Mouse (Mus musculus) right cerebral cortex, postnatal 14 days (tissue): ENCODE data around the gene Megf8.
A peak's percentile ranks its signal among the peaks of the same experiment; 100 is the strongest.
"Not testable (repeated sequence)": the region's sequence is repeated elsewhere in the genome, so short reads cannot be mapped to it uniquely, and the experiment has no call there.

ENCODE experiments used
- DNase-seq: peaks from one replicate; pipeline ENCODE4 v3.0.0; 2022

Gene Megf8

DNA sequence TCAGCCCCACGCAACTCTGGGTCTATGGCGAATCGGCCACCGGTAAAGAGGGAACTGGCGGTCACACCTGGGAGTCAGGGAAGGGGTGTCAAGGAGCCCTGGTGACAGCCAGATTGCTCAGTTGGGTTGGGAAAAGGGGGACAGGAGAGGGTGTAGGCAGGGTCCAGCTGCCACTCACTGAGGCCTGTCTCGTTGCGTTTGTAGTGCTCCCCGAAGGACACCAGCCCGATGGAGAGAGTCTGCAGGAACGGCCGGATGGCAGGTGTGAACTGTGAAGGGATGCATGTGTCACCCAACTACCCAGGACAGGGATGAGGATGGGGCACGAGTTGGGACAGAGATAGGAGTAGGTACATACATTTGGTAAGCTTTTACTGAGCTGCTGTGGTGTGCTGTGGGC, 68.3 kb downstream of the Megf8 start:
- DNase-seq: no peak

DNA sequence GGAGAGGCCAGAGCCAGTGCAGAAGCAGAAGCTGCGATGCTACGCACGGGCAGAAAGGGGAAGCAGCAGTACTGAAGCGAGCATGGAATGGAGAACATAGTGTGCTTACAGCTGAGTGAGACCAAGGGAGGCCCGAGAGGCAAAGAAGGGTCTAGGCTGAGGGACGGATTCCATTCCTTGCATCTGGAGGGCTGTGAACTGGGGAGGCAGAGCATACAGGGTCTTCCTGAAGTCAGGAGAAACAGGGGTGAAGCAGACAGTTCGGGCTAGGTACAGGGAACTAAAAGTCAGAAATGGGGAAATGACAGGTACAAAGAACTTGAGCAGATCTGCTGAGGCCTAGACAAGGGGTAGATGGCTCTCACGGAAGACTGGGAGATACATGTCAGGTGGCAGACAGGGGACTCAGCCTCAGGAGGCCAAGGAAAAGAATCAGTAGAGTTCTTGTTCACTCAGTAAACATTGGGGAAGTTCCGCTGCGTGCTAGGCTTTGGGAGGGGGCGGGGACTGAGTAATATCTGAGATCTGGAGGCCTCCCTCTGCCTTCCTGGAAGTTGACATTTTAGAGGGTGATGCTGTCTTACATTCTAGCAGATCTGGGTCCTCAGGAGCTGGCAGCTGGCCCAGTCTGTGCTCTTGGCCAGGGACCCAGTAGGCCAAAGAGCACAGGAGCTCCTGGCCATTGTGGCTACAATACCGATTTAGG, 69.0 kb downstream of the Megf8 start:
- DNase-seq: no peak

DNA sequence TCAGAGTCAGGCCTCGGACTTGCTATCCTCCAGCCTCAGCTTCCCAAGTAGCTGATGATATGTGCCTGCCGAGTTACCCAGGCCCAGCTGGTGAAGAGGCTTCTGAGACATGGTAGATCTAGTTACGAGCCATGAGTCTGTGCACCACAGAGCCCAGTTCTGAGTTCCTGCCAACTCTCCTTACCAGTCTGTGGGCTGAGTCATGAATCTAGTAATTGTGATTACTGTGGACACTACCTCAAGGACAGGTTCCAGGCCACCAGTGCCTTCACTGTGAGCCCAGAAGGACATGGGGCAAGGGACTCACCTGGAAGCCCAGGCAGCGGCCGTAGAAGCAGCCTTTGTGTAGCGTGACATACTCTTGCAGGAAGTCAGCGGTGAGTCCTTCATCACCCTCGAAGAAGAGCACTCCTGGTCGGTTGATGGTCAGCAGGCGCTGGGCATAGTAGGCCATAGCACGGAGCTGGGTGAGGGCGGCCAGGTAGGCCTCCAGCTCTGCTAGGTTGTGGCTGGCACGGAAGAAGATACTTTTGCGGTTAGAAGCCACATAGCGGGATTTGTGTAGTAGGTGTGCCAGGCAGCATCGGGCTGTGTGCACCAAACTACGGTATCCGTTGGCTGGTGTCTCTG, 71.0 kb downstream of the Megf8 start:
- DNase-seq: no peak

DNA sequence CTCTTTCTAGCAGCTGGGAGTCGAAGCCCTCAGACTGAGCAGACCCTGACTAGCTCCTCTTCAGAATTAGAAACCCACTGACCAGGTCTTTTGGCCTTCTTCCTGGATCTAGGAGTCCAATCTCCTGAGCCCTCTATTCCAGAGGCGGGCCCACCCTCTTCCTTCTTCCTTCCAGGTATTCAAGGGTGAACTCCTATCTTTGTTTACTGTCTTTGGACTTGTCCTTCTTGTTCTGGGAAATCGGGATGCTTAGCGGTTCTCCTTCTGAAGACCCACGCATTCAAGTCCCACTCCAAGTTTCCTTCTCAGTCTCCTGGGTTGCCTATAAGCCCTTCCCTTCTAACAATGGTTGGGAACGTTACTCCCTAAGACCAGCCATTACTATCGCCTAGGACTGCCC, 72.0 kb downstream of the Megf8 start:
- no peak for DNase-seq

DNA sequence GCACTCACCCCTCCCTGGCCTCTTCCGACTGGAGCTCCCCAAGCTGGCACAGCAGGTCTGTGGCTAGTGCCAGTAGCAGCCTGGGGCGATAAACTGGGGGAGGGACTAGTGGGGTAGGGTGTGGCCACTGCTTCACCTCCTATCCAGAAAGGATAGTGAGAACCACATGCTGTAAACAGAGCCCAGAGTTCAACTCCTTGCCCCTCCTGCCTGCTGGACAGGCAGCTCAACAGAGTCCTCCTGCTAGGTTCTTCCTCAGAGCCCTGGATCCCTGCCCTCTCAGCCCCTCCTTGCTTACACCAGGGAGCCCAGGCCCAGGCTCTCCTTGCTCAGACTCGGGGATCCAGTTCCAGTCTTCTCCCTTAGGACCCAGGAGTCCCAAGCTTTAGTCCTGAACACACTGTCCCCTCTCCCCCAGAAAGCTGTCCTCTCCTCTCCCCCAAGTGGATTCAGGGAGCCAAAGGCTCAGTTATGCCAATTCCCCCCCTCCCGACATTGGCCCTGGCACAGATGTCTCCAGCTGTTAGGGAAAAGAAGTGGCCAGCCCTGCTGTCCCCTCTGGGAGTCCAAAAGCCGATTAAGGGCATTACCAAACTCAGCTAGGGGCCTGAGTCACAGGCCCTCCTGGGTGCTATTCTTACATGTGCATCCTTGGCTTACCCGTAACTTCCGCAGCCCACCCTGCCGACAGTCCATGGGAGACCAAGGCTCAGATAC, 73.2 kb downstream of the Megf8 start:
- DNase-seq: no peak

DNA sequence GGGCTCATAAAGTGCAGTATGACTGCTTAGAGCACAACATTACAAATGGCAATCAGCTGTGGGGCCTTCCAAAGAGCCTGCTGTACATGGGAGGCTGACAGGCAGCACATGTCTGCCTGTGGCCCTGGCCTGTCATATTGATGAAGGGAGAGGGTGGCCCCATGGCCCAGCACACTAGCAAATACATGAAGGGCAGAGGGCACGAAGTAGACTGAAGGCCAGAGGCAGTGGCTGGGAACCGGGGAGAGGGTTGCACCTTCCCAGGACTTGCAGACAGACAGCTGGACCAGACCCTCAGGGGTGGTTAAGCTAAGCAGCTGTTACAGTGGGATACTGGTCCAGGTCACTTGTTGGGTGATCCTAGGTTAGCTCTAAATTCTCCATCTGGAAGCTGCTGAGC, 74.0 kb downstream of the Megf8 start:
- DNase-seq: no peak

DNA sequence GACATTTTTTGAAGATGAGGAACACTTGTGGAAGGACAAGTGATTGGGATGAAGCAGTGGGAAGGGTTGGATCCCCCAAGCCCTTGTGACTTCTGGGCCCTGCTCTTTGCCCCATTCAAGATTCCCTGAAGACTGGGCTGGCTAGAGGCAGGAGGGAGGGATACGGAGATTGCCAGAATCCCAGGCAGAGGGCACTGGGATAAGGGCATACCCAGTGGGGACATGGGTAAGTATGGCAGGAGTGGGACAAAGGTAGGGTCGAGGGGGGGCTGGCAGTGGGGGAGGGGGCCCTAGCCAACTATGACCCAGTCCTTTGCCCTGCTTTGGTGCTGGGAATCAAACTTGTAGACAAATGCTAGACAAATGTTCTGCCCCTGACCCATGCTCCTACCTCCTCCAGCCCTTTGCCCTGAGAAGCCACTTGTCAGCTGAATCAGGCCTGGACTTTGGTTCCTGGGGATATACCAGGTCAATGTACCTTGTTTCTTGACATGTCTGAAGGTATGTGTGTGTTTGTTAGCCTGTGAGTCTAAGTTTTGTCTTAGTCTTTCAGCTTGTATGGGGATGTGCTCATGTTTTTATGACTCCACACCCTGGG, 75.0 kb downstream of the Megf8 start:
- DNase-seq: no peak

DNA sequence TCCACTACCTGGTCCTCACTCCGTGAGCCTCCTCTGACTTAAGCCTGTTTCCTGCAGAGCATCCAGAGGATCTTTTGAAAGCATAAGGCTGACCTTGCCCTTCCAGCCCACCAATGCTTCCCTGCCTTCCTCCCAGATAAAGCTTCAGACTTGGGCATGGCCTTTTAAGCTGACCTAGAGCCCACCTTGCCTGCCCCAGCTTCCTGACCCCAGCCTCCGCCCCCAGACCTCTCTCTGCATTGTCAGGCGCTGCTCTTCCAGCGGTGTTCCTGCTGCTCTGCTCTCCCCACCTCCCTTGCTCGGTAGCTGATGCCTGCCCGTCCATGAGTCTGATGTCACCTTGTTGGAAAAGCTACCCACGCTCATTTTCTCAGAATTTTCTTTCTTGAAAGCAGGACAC, 75.9 kb downstream of the Megf8 start:
- no peak for DNase-seq

DNA sequence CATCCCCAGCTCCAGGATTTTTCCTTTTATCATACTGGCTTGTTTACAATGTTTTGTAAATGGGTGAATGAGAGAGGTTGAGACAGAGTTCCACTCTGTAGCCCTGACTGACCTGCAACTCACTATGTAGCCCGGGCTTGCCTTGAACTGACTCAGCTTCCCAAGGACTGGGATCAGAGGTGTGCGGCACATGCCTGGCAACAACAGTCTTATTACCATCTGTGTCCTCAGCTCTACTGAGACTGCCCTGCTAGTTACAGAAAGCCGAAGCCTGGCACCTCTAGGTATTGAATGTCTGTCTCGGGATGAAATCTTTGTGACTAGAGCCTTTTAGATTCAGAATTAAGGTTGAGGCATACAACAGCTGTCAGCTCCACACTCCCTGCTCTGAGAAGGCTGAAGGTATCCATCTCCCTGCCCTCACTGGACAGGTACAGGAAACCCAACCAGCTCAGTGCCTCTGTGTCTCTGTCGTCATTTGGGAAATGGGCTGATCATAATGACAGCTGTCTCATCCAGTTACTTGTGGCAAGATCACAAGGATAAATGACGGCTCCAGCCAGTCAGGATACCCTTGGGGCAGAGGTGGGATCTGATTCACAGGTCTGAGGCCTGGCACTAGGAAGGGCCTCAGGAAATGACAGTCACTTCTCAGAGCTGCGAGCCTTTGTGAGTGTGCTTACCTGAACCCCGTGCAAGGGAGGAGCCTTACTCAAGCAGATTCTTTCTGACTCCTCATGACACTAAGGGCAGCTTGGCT, 76.7 kb downstream of the Megf8 start:
- DNase-seq: no peak

DNA sequence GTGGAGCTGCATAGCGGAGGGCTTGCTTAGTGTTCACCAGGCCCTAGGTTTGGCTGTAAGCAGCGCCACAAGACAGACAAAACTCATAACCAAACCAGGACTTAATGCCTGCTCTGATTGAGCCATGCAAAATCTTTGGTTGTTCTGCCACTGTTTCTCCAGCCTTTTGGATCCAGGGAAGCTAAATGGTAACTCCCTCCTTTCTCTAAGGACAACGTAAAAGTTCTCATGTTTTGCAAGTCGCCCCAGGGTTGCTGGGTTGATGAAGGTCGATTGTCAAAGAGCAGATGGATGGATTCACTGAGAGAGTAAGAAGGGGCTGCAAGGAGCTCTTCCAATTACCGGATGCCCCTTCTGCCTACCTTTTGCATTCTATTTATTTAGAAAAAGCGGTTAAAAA, 77.8 kb downstream of the Megf8 start:
- DNase-seq: no peak

DNA sequence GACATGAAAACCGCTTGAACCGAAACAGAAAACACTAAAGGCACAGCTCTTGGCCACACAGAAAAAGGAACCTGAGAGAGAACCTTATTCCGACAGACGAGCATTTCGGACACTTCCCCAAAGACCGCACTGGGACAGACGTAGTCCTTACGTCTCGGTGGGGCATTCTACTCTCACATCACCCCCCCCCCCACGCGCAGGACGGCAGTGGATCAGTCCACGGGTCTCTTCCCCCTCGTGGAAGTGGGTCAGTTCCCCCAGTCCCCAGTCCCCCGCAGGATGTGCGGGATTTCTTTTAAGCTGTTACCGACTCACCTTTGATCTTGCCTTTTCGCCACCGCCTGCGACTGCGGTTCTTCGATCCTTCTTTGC, 78.2 kb downstream of the Megf8 start:
- DNase-seq: no peak

DNA sequence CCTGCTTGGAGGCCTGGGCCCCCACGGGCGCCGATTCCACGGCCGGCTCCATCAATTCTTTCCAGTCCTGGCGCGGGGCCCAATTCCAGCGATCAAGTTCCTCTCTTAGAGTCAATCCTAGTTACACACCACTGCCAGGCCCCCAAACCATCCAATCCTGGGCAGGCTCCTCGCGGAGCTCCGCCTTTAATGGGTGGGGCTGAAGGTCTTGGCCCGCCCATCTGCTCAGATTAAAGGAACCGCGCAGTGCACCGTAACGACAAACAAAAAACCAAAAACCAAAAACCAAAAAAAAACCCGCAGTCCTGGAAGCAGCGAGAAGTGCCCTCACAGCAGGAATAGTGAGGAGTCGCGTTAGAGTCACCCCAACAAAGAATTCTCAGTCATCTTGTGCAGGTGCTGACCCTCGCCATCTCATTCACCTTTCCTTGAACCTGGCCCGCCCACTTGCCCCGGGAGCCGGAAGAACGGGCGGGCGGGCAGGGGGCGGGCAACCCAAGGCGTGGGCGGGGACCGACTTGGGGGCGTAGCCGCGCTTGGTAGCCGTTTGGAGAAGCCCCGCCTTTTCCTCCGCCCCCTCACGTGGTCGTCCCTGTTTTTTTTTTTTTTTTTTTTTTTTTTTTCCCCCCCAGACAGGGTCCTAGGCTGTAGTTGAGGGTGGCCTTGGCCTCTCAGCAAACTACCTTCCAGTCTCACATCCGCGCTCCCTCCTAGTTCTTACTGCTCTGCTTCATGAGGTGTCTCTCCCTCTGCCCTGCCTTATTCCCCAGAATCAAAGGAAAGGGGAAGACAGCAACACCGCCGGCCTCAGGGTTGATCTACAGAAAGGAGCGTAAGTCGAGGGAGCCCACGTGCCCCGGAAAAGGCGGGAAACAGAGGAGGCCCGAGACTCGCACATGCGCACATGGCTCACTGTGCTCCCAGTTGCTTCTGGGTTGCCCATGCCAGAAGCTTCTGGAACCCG, 78.9 kb downstream of the Megf8 start:
- DNase-seq: peak; percentile 99

DNA sequence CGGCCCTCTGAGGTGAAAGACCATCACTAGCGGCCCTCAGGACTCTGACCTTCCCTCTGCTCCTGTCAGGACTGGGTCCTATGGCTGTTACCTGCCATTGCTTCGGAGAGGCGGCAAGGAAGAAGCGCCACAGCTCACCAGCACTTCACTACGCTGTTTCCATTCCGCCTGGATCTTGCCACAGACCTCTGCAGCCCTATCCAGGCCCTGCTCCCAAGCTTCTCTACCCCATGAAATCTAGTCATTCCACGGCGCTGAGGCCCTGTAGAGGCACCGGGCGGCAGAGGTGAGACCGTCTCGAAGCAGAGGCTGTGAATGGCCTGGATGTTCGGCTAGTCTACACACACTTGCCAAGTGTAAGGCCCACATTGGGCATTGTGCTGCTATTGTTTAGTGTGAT, 79.7 kb downstream of the Megf8 start:
- no peak for DNase-seq

DNA sequence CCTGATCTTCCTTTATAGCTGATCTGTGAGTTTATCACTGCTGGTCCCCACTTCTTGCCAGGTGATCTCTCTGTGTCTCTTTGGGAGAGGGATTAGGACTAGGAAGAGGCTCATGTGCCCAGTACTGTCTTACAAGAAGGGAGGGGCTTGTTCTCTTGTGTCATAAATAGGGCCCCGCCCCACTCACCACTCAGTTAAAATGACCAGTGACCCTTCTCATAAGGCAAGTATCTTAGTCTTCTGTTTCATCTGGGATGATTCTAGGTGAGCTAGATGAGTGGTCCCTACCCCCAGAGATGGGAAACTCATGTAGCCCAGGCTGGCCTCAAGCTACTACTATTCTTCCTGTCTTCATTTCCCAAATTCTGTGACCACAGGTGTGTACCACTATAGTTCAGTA, 81.6 kb downstream of the Megf8 start, which contains the start of gene Lipe:
TSS of gene Lipe (minus strand) at position 101 of the 400 bp plus-strand sequence.
- no peak for DNase-seq

DNA sequence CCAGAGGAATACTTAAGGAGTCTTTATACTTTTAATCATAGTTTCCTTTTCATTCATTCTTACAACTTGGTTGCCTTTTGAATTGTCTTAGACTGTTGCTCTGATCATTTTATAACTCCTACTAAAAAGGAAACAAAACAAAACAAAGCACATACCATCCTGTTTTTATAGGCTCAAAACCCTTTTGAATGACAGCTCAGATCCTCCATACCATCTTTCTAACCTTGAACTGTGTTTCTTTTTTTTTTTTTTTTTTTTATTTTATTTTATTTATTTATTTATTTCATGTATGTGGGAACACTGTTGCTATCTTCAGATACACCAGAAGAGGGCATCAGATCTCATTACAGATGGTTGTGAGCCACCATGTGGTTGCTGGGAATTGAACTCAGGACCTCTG, 82.1 kb downstream of the Megf8 start:
- DNase-seq: not testable (repeated sequence)

DNA sequence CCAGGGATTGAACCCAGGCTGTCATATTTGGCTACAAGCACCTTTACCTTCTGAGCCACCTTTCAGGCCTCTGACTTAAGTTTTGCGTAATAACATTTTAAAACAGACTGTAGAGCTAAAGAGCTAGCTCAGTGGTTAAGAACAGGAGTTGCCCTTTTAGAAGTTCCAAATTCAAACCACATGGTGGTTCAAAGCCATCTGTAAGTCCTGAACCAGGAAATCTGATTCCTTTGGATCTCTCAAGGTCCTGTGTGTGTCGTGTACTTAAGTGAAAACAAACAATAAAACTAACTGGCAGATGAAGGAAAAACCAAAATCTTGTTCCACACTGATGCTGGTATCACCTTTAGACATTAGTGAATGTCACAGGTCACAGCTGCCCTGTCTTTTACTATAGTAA, 84.6 kb downstream of the Megf8 start:
- DNase-seq: no peak

DNA sequence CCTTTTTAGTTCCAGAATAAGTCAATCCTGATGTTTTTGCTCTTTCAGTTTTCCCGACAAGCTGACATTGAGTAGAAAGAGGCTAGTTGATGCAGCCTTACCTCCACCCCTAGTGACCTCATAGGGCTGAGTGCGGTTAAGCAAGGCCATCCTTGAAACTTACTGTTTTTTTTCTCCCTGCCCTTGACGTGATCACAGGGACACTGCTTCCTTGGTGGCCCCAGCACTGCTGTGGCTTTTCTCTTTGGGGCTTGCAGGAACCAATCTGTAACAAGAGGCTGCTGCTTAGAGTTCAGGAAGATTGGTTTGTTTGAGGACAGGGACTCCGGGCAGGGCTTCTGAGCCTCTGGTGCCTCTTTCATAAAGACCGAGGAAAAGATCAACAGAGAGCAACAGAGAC, 85.0 kb downstream of the Megf8 start:
- DNase-seq: no peak

DNA sequence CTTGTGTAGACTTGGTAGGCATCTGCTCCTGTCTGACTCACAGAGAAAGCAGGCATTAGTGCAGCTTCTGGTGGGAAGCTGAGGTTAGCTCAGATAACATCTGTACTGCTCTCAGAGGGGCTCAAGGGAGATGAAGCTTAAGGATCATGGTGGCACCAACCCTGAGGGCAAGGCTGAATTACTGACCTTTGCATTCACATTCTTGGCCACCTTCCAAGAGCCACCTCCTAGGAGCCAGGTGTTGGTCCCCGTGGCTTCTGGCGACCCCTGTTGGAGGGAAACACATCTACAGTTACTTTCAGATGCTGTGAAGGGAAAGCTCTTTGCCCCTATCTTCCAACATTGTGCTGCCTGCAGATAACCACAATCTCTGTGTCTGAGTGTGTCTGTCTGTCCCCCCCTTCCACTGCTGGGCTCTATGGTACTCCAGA, 85.7 kb downstream of the Megf8 start:
- no peak for DNase-seq

DNA sequence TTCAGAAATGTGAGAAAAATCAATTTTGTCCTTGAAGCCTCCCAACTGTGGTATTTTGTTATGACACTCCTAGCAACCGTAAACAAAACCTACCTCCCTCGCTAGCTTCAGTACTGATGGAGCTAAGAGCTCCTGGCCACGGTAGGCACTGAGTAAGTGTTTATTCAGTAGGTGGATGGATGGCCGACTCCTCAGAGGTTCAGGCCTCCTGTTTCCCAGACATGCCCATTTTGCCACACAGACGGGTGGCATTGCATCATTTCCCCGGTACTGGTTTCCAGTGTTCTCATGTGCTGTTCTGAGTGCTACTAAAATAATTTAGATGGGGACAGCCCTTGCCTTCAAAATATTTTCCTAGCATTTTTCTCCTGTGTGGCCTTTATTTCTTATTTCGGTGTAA, 89.5 kb downstream of the Megf8 start:
- DNase-seq: no peak

DNA sequence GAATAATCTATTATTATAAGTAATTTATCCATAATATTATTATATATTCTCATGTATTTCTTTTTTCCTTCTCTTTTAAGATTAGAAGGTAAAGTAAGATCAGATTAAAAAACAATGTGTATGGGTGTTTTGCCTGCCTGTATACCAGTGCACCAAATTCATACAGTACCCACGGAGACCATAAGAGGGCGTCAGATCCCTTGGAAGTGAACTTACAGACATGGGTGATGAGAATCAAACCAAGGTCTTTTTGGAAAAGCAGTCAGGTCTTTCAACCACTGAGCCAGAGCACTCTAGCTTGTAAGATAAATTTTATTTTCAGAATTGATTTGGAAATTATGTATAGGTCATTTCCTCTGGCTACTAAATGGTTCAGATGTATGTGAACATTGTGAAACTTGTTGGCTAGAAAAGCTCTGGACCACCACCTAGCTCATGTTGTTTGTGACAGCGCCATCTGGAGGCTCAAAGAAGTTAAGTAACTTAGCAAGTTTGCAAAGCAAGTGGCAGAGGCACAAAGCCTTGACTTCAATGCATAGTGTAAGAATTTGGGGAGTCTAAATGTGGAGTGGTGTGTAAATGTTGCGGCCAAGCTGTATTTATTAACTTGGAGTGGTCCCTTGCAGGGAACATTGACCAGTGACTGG, 92.3 kb downstream of the Megf8 start:
- no peak for DNase-seq

DNA sequence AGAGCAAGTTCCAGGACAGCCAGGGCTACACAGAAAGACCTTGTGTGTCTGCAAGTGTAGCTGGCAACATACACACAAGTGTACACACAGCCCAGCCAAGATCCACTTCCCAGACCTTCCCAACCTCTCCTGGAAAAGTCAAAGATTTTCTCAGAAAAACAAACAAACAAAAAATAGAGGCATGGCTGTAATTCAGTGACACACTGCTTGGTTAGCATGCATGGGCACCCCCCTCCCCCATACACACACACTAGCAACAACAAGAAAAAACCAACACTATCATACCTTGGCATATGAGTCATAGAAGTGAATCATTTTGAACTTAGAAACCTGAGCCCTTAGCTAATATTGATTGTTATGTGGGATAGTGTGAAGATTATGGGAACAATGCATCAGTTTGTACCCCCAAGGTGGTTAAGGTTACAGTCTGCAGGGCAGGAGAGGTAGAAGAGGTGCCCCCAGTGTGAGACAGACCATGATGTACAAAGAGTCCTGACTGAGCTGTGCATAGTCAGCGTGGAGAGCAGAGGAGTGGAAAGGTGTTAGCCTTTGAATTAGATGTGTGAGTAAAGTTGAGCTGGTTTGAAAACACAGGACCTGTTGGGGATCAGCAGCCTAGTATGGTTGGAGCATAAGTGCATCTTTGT, 94.1 kb downstream of the Megf8 start:
- DNase-seq: no peak
